Mouse (Mus musculus) c-Kit-positive CD71-positive TER-119-positive erythroid progenitor cells, embryonic 14.5 days (primary cell): ENCODE data around the gene Vcp.

Experiments
- DNase-seq: peaks from one replicate; pipeline ENCODE4 v3.0.0-alpha.2; 2013; ENCODE audit warnings: low spot score

Gene Vcp

DNA sequence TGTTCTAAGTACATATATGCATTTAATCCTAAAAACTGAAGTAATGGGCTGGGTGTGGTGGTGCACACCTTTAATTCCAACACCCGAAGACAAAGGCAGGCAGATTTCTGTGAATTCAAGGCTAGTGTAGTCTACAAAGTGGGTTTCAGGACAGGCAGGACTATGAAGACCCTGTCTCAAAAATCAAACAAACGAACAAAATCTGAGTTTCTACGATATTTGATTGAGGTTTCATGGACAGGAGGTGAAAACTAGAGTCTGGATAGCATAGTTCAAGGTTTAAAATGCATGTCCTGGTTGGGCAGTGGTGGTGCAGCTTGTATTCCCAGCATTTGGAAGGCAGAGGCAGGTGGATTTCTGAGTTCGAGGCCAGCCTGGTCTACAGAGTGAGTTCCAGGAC, 31.0 kb downstream of the Vcp start, which contains the start of gene 1700022I11Rik:
Gene 1700022I11Rik, plus strand, starts transcription at position 301 of the 400 bp plus-strand sequence.
- DNase-seq: no peak

DNA sequence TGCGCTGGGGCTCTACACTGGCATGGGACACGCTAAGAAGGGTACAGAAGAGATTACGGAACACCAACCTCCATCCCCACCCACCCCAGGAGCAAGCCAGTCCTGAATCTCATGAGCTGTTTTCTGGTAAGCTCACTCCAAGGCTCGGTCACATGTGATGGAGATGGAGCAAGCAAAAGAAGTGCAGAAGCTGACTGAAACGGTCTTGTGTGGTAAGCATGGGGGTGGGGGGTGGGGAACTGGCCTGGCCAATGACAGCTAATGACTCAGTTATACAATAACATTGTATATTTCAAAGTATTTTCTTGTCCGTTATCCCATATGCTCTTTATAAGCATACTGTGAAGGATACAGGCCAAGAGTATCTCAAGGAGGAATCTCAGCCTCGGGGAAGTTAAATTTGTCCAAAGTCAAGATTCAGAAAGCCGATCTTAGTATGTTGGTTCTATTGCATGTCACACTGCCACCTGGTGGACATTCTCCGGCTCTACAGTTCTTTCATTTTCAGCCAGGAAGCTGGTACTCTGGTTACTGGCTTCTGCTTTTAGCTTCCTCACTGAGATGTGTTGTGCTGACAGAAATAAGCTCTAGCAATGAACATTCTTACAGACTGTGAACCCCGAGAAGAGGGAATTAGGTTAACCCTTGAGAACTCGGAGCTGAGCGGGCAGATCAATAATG, 35.1 kb downstream of the Vcp start:
- DNase-seq: peak; percentile 62

DNA sequence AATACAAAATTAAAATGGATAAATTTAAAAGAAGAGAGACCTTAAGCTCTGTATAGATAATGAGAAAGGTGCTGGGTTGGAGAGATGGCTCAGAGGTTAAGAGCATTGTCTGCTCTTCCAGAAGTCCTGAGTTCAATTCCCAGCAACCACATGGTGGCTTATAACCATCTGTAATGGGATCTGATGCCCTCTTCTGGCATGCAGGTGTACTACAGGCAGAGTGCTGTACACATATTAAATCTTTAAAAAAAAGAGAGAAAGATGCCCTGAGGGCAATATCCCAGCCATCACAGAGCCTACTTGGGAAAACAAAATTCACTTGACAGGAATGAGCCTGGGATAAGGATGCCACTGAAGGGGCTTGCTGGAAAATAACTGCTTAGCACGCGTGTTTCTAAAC, 36.8 kb downstream of the Vcp start:
- DNase-seq: no peak

DNA sequence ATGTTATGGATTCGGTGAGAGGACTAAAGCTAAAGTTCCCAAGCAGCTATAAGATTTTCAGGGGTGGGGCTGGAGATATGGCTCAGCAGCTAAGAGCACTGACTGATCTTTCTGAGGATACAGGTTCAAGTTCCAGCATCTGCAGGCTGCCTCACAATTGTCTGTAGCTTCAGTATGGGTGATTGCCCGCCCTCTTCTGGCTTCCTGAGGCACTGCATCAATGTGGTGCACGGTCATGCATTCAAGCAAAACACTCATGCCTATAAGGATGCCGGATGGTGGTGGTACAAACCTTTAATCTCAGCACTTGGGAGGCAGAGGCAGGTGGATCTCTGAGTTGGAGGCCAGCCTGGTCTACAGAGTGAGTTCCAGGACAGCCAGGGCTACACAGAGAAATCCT, 38.7 kb downstream of the Vcp start:
- DNase-seq: no peak

DNA sequence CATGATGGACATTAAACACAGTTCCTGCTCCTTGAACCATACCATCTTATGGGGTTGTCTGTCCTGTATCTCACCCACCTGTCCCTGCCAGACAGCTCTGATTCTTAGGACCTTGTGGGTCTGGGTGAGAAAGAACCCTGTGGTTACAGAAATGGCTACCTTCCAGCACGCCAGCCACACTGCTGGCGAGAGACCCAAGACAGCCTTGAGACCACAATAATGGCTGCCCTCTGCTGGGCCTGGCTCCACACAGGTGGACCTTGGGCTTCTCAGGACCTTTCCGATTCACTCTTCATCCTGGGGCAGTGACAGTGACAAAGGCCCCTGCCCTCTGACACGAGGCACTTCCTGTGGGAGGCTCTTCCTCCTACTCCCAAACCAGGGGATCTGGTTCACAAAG, 40.9 kb downstream of the Vcp start:
- no peak for DNase-seq

DNA sequence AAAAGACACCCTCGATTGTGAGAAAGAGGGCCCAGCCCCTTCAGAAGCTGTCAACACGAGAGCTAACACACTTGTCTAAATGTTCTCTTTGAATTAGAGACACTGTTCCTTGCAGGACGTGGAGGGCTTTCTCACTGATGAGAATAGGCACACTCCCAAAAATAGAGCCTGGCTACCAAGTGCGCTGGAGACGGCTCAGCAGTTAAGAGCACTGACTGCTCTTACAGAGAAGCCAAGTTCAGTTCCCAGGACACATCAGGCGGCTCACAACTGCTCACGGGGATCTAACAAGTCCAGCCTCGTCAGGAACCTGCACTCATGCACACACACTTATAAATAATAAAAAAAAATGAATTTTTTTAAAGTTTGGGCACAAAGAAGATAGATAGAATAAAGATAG, 41.4 kb downstream of the Vcp start:
- DNase-seq: no peak

DNA sequence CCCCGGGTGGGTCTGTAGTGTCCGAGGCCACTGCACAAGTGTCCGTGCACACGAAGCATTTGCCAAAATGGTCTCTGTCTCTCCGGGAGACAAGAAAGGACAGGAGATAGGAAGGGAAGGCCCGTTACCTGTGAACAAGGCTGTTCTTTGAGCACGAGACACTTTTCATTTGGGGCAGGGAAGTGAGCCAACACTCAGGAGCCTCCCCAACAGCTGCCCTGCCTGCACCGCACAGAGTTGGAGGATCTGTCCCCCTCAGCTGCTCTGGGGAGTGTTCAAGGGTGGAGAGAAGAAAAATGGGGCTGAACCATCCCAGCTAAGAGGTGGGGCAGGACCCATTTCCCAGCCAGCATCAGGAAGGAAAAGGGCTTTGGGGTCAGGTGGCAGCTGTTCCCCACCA, 42.3 kb downstream of the Vcp start:
- DNase-seq: no peak

DNA sequence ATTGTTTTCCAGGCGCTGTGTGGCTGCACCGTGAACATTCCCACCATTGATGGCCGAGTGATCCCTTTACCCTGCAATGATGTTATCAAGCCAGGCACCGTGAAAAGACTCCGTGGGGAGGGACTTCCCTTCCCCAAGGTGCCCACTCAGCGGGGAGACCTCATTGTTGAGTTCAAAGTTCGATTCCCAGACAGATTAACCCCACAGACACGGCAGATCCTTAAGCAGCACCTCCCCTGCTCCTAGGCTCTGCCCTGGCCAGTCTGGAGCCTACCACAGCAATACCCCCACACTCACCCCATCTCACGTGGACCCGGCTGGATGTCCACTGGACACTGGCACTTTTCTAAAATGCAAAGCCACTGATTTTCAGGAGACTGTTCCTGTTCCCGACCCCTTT, 43.0 kb downstream of the Vcp start:
- no peak for DNase-seq

DNA sequence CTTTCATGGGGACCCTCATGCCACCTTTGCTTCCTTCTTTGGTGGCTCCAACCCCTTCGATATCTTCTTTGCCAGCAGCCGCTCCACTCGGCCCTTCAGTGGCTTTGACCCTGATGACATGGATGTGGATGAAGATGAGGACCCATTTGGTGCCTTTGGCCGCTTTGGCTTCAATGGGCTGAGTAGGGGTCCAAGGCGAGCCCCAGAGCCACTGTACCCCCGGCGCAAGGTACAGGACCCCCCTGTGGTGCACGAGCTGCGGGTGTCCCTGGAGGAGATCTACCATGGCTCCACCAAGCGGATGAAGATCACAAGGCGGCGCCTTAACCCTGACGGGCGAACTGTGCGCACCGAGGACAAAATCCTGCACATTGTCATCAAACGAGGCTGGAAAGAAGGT, 43.7 kb downstream of the Vcp start:
- DNase-seq: no peak

DNA sequence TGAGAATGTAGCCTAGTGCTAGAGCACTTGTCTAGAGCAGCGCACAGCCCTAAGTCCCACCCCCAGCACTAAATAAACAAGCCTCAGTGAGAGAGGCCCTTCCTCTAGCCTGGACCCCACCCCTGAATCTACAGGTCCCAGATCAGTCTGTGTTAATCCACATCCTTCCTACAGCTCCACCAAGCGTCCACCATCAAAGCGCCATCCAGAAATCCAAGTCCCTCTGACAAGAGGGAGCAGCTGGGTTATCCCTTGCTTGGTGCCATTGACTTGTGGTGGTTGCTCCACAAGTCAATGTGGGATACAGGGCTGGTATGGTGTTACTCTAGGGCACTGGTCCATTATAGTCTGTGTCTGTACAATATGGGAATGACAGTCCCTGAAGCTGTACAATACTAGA, 45.1 kb downstream of the Vcp start:
- no peak for DNase-seq

DNA sequence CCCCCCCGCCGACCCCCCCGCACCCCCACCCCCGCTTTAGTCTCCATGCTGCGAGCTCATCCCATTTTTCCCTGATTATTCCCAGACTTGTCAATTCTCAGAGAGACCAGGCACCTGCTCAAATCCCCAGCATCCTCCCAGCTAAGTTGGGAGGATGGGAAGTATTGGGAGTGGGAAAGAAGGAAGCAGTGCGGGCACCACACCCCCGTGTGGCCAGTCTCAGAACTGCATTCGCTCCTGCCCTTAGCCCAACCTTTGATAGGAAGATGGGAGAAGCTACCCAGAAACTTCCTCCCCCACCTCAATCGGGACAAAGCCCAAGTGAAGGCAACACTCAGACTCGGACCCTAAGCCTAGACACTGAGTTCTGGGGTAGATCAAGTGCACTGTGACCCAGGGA, 46.0 kb downstream of the Vcp start:
- no peak for DNase-seq

DNA sequence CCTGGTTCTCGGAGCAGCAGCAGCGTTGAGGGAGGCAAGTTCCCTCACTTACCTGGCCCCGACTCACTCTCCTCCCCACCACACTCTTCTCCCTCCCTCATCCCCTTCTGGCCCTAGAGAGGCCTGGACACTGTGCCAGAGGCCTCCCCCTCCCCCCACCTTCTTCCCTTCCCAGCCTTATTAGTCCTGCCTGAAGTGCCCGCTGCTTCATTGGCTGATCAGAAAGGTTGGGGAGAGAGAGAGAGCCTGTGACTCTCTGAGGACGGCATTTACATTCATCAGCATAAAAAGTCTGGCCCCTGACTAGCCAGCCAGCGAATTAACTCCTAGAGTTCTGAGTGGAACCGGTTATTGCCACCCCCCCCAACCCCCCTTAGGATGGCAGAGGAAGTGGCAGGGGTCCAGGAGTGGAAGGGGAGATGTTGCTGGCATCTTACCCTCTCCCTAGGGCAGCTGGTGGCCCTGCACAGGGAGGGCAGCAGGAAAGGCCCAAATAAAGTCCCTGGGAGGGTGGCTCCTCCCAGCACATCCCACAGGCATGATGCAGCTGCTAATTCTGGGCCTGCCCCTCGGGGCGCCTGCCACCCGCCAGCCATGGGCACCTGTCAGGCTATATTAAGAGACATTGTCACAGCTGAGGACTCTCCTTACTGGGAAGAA, 46.7 kb downstream of the Vcp start:
- no peak for DNase-seq

DNA sequence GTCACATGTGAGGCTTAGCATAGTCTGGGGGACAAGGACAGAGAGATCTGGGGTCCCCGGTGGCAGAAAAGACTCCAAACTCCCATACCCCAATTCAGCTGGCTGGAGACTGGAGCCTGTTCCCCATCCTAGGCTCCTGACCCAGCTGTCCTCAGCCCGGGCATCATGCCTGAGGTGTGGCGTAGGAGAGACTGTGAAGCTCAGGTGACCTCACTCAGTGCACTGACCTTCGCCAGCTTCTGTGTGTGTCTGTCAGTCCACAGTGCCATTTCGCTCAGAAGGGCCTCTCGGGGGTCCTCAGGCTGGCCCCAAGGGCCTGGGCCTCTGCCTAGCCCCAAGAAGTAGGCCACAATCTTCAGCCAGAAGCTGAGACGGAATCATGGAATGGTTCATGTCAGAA, 47.7 kb downstream of the Vcp start:
- DNase-seq: no peak

DNA sequence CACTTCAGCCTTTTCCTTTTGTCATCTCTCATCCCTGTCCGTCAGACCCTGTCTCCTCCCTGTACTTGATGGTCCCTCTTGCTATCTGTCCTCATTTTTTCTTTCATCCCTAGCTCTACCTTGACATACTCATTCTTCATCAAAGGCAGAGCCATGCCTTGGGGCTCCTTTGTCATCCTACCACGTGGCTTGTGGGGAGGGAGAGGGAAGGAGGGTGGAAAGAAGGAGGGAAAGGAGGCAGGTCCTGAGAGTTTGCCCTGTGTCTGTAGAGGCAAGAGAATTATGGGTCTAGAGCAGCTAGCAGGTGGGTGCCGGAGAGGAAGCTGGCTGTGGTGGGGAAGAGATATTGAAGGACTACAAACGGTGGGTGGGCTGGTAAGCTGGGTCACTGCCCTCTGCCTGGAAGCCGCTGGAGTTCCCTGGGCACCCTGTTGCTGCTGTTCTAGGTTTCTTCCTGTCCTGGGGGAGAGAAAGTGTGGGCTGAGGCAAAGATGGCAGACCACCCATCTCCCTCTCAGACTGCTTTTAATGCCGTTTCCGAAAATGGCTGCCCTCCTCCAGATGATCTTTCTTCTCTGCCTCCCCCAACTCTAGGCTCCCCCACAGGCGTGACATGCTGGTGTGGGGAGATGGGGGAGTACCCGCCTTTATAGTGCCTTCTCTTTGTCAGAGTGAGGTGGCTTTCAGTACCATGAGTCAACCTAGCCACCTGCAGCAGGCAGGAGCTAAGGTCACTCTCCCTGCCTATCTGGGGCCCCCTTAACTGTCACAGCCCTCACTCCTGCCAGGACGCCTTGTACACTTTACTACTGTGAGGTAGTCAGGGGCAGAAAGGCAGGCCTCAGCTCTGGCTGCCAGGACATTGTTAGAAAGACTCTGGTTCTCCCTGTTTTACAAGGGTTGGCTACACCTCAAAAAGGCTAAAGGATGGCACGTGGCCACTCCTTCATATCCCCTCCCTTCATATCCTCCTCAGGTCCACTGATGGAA, 48.8 kb downstream of the Vcp start:
- DNase-seq: no peak

DNA sequence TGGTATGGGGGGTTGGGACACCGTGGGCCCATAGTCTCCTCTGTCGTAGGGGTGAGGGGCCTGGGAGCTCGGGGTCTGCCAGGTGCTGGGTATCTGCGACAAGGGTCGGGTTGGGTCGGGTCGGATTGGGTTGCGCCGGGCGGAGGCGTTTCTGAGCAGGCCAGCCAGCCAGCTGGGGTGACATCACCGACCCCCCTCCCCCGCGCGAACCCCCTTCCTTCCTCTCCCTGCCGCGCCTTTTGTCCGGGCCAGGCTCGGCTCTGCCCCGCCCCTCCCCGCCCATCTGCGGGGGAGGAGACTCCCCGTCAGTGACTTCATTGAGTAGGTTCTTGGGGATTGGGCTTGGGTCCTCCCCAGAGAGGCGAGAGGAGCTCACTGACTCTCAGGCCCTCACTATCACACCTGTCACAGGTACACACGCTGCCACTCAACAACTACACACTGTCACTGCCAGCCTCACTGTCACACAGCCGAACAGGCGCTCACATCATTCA, 50.2 kb downstream of the Vcp start:
- DNase-seq: peak; percentile 31

DNA sequence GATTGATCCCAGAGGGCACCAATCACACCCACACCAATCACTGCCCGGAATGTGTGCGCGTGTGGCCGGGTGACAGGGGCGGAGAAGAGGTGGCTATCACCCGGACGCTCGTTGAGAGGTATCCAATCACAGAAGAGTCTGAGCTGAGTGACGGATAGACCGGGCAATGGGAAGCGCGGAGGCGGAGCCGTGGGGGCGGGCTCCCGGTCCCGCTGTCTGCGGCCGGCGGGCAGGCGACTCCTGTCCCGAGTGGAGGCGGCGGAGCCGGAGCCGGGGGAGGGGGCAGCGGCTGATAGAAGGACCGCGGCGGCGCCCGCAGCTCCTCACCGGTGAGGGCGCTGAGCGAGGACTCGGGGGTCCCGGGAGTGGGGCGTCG, 50.6 kb downstream of the Vcp start, which contains the start of gene Dnajb5:
Gene Dnajb5, plus strand, starts transcription at position 139 of the 376 bp plus-strand sequence.
- DNase-seq: peak; percentile 69

DNA sequence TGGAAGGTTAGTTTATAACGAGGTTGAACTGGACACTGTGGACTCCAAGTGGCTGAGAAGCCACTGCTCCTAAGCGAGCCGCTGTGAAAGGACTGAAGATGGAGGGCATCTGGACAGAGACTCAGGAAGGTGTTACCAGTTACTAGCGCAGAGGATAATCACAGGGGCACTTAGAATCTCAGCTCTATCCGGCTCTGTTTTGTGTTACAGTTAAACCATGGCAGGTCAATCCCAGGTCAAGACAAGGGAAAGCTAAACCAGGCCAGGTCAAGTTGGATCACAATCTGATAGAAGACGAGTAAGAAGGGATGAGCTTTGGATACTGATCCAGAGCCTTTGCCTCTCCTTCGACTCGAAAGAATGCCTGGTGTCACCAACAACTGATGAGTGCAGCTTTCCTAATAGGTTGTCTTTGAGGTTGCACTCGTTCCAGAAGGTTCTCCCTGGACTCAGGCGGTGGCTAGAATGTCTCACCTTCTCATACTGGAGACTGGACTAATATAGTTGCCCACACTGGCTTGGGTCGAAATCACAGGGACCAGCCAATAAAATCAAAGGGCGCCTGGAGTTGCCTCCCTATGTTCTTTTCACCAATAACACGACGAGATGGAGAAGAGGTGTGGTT, 51.1 kb downstream of the Vcp start:
- DNase-seq: no peak

DNA sequence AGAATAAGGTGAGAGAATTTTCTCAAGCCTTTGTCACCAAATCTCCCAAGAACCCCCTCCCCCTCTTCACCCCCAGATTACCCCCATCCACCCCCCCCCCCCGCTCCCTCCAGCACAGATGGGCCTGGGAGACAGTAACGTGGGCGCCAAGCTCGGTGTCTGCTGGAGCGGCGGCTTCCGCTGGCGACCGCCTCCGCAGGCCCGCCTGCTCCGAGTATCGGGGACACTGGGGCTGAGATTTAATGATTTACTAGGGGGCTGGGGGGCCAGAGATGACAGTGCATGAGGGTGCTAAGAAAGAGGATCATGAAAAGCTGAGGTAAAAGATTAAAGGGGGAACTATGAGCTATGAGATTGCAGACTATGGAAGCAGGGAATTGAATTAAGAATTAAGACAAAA, 51.8 kb downstream of the Vcp start:
- DNase-seq: no peak

DNA sequence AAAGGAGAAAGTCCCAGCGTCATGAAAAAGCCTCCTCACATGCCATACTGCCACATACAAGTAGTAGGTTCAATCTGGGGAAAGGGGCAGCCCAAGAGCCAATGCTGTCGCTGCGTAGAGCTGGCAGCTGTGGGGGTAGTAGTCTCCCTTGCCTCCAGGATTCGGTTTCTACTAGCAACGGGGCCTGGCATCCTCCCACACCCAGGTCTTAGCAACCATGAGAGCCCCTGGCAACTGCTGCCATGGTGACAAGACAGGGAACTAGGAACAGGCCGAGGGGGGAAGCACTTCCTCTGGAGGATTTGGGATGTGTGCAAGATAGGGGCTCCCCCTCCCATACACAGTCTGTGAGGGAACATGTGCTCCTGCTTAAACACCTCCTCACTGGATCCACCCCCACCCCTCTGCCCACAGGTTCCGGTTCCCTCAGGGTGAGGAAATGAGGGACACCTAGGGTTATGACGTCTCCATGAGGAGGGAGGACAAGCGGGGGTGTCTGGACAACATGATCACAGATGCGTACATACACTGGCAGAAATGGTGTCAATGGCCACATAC, 53.5 kb downstream of the Vcp start:
- no peak for DNase-seq

DNA sequence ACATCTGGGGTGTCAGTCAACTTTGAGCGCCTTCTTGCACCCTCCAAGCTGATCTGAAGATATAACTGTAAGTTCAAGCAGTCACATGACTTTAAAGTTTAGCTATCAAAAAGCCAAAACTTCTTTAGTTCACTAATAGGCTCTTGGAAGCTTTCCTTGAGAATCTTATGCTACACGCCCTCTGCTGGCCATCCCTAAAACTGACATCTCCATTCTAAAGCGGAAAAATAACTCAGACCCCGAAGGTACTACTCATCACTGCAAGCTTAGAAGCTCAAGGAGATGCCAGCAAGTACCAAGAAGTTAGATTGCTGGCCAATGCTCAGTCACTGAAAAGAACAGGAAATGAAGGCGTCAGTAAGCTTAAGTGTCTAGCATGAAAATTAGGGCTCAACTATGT, 54.4 kb downstream of the Vcp start:
- DNase-seq: peak; percentile 40

DNA sequence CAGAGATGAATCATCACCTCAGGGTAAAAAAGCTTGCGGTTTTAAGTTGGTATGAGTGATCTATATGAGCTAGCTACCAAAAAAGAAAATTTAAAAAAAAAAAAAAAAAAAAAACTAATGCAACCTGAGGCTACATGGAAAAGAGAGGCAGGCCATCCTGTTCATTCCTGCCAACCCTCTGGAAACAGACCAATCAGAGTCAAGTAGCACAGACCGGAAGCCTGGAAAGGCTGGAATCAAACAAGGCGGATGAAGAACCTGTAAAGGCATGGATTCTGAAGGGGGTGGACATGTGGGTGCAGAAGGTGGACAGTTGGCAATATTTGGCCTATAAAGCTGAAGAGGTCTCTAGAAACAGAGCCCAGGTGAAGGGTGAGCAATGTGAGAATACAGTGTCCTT, 54.9 kb downstream of the Vcp start:
- no peak for DNase-seq

DNA sequence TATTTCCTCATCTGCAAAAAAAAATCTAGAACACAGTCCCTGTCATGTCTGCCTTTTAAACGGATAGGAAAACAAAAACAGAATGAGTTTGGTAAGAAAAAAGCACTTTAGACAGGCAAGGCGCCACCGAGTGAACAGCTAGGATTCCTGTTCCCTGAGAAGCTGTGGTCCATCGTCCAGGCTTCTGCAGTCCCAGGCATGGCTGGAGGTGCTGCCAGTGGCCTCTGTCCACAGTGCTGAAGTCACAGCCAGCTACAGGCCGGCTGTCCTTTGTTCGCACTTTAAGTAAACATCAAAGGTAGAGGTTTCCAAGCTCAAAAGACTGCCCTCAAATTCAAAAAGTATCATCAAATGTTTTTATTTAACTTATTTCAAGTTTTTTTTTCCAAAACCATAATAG, 55.3 kb downstream of the Vcp start:
- DNase-seq: no peak
